Mouse (Mus musculus) c-Kit-positive CD71-positive TER-119-negative erythroid progenitor cells, embryonic 14.5 days (primary cell): ENCODE results near the gene Ewsr1.

Experiments
- DNase-seq: peaks from one replicate; pipeline ENCODE4 v3.0.0-alpha.2; 2013; ENCODE audit warnings: low read depth

Gene Ewsr1

GRCm38 (mm10) chr11:5057856-5058641 lies 41.0 kb downstream of the Ewsr1 start, which contains the start of gene Rasl10a:
Gene Rasl10a (plus strand): TSS chr11:5058128.
- no peak for DNase-seq

GRCm38 (mm10) chr11:5057541-5057855 lies 41.6 kb downstream of the Ewsr1 start:
- DNase-seq, result no peak

- no peak for DNase-seq
Observed at GRCm38 (mm10) chr11:5057064-5057463, 42.0 kb downstream of the Ewsr1 start.

GRCm38 (mm10) chr11:5055945-5056938 lies 42.8 kb downstream of the Ewsr1 start:
- no peak for DNase-seq

GRCm38 (mm10) chr11:5054874-5055273 lies 44.2 kb downstream of the Ewsr1 start:
- DNase-seq, result no peak

- no peak for DNase-seq
Observed at GRCm38 (mm10) chr11:5054151-5054550, 44.9 kb downstream of the Ewsr1 start.

GRCm38 (mm10) chr11:5052200-5052854 lies 46.7 kb downstream of the Ewsr1 start:
- DNase-seq, result no peak

- no peak for DNase-seq
Observed at GRCm38 (mm10) chr11:5051629-5052028, 47.4 kb downstream of the Ewsr1 start.

GRCm38 (mm10) chr11:5046321-5046926 lies 52.6 kb downstream of the Ewsr1 start:
- DNase-seq, result no peak

GRCm38 (mm10) chr11:5042645-5043381 lies 56.3 kb downstream of the Ewsr1 start:
- DNase-seq, result no peak

- no peak for DNase-seq
Observed at GRCm38 (mm10) chr11:5041144-5041780, 57.8 kb downstream of the Ewsr1 start.

GRCm38 (mm10) chr11:5040585-5040984 lies 58.5 kb downstream of the Ewsr1 start:
- DNase-seq, result no peak

- no peak for DNase-seq
Observed at GRCm38 (mm10) chr11:5037146-5037854, 61.8 kb downstream of the Ewsr1 start.

GRCm38 (mm10) chr11:5035421-5035820 lies 63.6 kb downstream of the Ewsr1 start:
- DNase-seq, result no peak

GRCm38 (mm10) chr11:5033136-5033535 lies 65.9 kb downstream of the Ewsr1 start:
- DNase-seq, result no peak

- DNase-seq, result no peak
Observed at GRCm38 (mm10) chr11:5032706-5033105, 66.4 kb downstream of the Ewsr1 start.

GRCm38 (mm10) chr11:5028228-5028627 lies 70.8 kb downstream of the Ewsr1 start:
- DNase-seq, result no peak

GRCm38 (mm10) chr11:5025108-5025507 lies 74.0 kb downstream of the Ewsr1 start:
- DNase-seq, result no peak
